Mouse (Mus musculus): ENCODE results near the gene Col19a1. TPM values are rescaled to one million over a fixed set of nuclear protein-coding genes. Genes with fewer than 3 reads are reported as not detected.

Col19a1 gene
- polyA plus RNA-seq, 1 experiment = 0.11 TPM

- no peaks in the 10 kb centered on the region for H3K4me1 ChIP-seq (replicated peaks; ENCODE audit: control insufficient read depth, insufficient read depth, low read length)
- H3K27ac ChIP-seq (ENCODE audit: control insufficient read depth, insufficient read depth, low read length) = no peak overlapping the region
- TF ChIP-seq POLR2A (IDR thresholded peaks at IDR 0.05; ENCODE audit: control insufficient read depth, extremely low read depth, insufficient read depth, low read length, poor library complexity) (no peak), CTCF (IDR thresholded peaks at IDR 0.05; ENCODE audit: borderline replicate concordance, control insufficient read depth, extremely low read depth, insufficient read depth, low read length, poor library complexity) (no peak)
- no peaks in the 10 kb centered on the region for H3K27me3 ChIP-seq (ENCODE audit: control insufficient read depth, insufficient read depth, low read length)
- no peak overlapping the region for H3K4me3 ChIP-seq (ENCODE audit: control insufficient read depth, insufficient read depth, low read length)
- no peak for DNase-seq
- no peaks in the 10 kb centered on the region for H3K36me3 ChIP-seq (ENCODE audit: control insufficient read depth, insufficient read depth, low read length)
Observed at GRCm38 (mm10) chr1:24437425-24437824, 149.8 kb downstream of the Col19a1 start.

- TF ChIP-seq CTCF (IDR thresholded peaks at IDR 0.05; ENCODE audit: borderline replicate concordance, control insufficient read depth, extremely low read depth, insufficient read depth, low read length, poor library complexity) = no peak
- no peak for TF ChIP-seq POLR2A (IDR thresholded peaks at IDR 0.05; ENCODE audit: control insufficient read depth, extremely low read depth, insufficient read depth, low read length, poor library complexity)
- 93% methylated on average over 5 of the region's 5 CpGs for WGBS
- H3K27ac ChIP-seq (ENCODE audit: control insufficient read depth, insufficient read depth, low read length) = no peak overlapping the region
Observed at GRCm38 (mm10) chr1:24428306-24428705, 159.0 kb downstream of the Col19a1 start.

GRCm38 (mm10) chr1:24378125-24378821, 209.0 kb downstream of the Col19a1 start:
- Histone ChIP-seq H3K36me3 (ENCODE audit: control insufficient read depth, insufficient read depth, low read length) (no peaks in the 10 kb centered on the region), H3K27me3 (ENCODE audit: control insufficient read depth, insufficient read depth, low read length) (no peaks in the 10 kb centered on the region), H3K4me3 (ENCODE audit: control insufficient read depth, insufficient read depth, low read length) (no peak overlapping the region), H3K27ac (ENCODE audit: control insufficient read depth, insufficient read depth, low read length) (no peak overlapping the region), H3K4me1 (replicated peaks; ENCODE audit: control insufficient read depth, insufficient read depth, low read length) (no peaks in the 10 kb centered on the region)
- DNase-seq = no peak
- TF ChIP-seq POLR2A (IDR thresholded peaks at IDR 0.05; ENCODE audit: control insufficient read depth, extremely low read depth, insufficient read depth, low read length, poor library complexity) = no peak
- no peak for TF ChIP-seq CTCF (IDR thresholded peaks at IDR 0.05; ENCODE audit: borderline replicate concordance, control insufficient read depth, extremely low read depth, insufficient read depth, low read length, poor library complexity)
- WGBS = 50% methylated on average over 8 of the region's 8 CpGs

More at GRCm38 (mm10) chr1:24428306-24428705, 159.0 kb downstream of the Col19a1 start:
- Histone ChIP-seq H3K4me3 (ENCODE audit: control insufficient read depth, insufficient read depth, low read length) (no peak overlapping the region), H3K36me3 (ENCODE audit: control insufficient read depth, insufficient read depth, low read length) (no peaks in the 10 kb centered on the region), H3K27me3 (ENCODE audit: control insufficient read depth, insufficient read depth, low read length) (no peaks in the 10 kb centered on the region), H3K4me1 (replicated peaks; ENCODE audit: control insufficient read depth, insufficient read depth, low read length) (no peaks in the 10 kb centered on the region)
- DNase-seq = no peak

DNA sequence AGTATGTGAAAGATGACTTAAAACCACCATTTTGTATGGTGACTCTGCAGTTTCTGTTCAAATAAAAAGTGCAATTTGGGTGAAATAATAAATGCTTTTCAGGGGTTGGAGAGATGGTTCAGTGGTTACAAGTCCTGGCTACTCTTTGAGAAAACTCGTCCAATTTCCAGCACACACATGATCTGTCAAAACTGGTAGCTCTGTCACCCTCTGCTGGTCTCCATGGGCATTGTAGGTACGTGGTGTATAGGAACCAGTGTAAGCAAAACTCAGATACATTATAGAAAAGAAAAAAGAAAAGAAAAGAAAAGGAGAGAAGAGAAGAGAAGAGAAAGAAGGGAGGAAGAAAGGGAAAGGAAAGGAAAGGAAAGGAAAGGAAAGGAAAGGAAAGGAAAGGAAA, 212.4 kb downstream of the Col19a1 start:
- Histone ChIP-seq H3K4me3 (ENCODE audit: control insufficient read depth, insufficient read depth, low read length) (no peak overlapping the region), H3K4me1 (replicated peaks; ENCODE audit: control insufficient read depth, insufficient read depth, low read length) (no peaks in the 10 kb centered on the region), H3K36me3 (ENCODE audit: control insufficient read depth, insufficient read depth, low read length) (no peaks in the 10 kb centered on the region), H3K27me3 (ENCODE audit: control insufficient read depth, insufficient read depth, low read length) (no peaks in the 10 kb centered on the region), H3K27ac (ENCODE audit: control insufficient read depth, insufficient read depth, low read length) (no peak overlapping the region)
- TF ChIP-seq POLR2A (IDR thresholded peaks at IDR 0.05; ENCODE audit: control insufficient read depth, extremely low read depth, insufficient read depth, low read length, poor library complexity) (no peak), CTCF (IDR thresholded peaks at IDR 0.05; ENCODE audit: borderline replicate concordance, control insufficient read depth, extremely low read depth, insufficient read depth, low read length, poor library complexity) (no peak)
- WGBS = 31% methylated on average over 2 of the region's 2 CpGs
- no peak for DNase-seq

GRCm38 (mm10) chr1:24373671-24374070, 213.6 kb downstream of the Col19a1 start:
- DNase-seq = no peak
- no peaks in the 10 kb centered on the region for H3K27me3 ChIP-seq (ENCODE audit: control insufficient read depth, insufficient read depth, low read length)
- H3K4me1 ChIP-seq (replicated peaks; ENCODE audit: control insufficient read depth, insufficient read depth, low read length) = no peaks in the 10 kb centered on the region
- TF ChIP-seq POLR2A (IDR thresholded peaks at IDR 0.05; ENCODE audit: control insufficient read depth, extremely low read depth, insufficient read depth, low read length, poor library complexity) = no peak
- TF ChIP-seq CTCF (IDR thresholded peaks at IDR 0.05; ENCODE audit: borderline replicate concordance, control insufficient read depth, extremely low read depth, insufficient read depth, low read length, poor library complexity) = no peak
- no peak overlapping the region for H3K4me3 ChIP-seq (ENCODE audit: control insufficient read depth, insufficient read depth, low read length)
- H3K36me3 ChIP-seq (ENCODE audit: control insufficient read depth, insufficient read depth, low read length) = no peaks in the 10 kb centered on the region
- 94% methylated on average over 3 of the region's 3 CpGs for WGBS
- H3K27ac ChIP-seq (ENCODE audit: control insufficient read depth, insufficient read depth, low read length) = no peak overlapping the region

GRCm38 (mm10) chr1:24372471-24373258, 214.6 kb downstream of the Col19a1 start:
- 79% methylated on average over 4 of the region's 4 CpGs for WGBS

More at GRCm38 (mm10) chr1:24372471-24373258, 214.6 kb downstream of the Col19a1 start:
- TF ChIP-seq CTCF (IDR thresholded peaks at IDR 0.05; ENCODE audit: borderline replicate concordance, control insufficient read depth, extremely low read depth, insufficient read depth, low read length, poor library complexity) = no peak
- no peak for TF ChIP-seq POLR2A (IDR thresholded peaks at IDR 0.05; ENCODE audit: control insufficient read depth, extremely low read depth, insufficient read depth, low read length, poor library complexity)
- no peaks in the 10 kb centered on the region for H3K27me3 ChIP-seq (ENCODE audit: control insufficient read depth, insufficient read depth, low read length)
- H3K27ac ChIP-seq (ENCODE audit: control insufficient read depth, insufficient read depth, low read length) = no peak overlapping the region
- no peaks in the 10 kb centered on the region for H3K4me1 ChIP-seq (replicated peaks; ENCODE audit: control insufficient read depth, insufficient read depth, low read length)
- no peak for DNase-seq
- no peaks in the 10 kb centered on the region for H3K36me3 ChIP-seq (ENCODE audit: control insufficient read depth, insufficient read depth, low read length)
- H3K4me3 ChIP-seq (ENCODE audit: control insufficient read depth, insufficient read depth, low read length) = no peak overlapping the region

Measured in thymus, adult 2 months (tissue).